ENCODE assay signal across 12 mouse cellular contexts in genomic region chr11:16403627-16404026, GRCm38 (mm10).
DNase-seq lines count a peak whose midpoint lies in the region; ATAC-seq lines count a peak whose summit lies in the region.
"Had no signal": no experiment of that assay in that cellular context is flagged by ENCODE, and none has a peak within 500 bp of the region (broad histone marks: within the 10 kb centered on the region; RNA-seq: fewer than 3 reads in every experiment).

No protein-coding gene starts in this region.

- 43% methylated on average over 2 of the region's 2 CpGs for WGBS in kidney, embryonic 15.5 days

- no peak overlapping the region for H3K4me3 ChIP-seq in kidney, embryonic 15.5 days (replicated peaks)
- H3K4me3 ChIP-seq: embryonic facial prominence, embryonic 15.5 days; heart, embryonic 15.5 days had no signal

- no peaks in the 10 kb centered on the region for H3K27me3 ChIP-seq in kidney, embryonic 15.5 days
- H3K27me3 ChIP-seq: embryonic facial prominence, embryonic 15.5 days; heart, embryonic 15.5 days had no signal

- H3K27ac ChIP-seq in kidney, embryonic 15.5 days: no peak overlapping the region
- H3K27ac ChIP-seq: embryonic facial prominence, embryonic 15.5 days; heart, embryonic 15.5 days had no signal

- H3K4me1 ChIP-seq in kidney, embryonic 15.5 days: no peaks in the 10 kb centered on the region
- H3K4me1 ChIP-seq: embryonic facial prominence, embryonic 15.5 days; heart, embryonic 15.5 days had no signal

- no peaks in the 10 kb centered on the region for H3K36me3 ChIP-seq in kidney, embryonic 15.5 days
- H3K36me3 ChIP-seq: embryonic facial prominence, embryonic 15.5 days; heart, embryonic 15.5 days had no signal

- ATAC-seq in kidney, embryonic 15.5 days (replicated peaks; ENCODE audit: low FRiP score): no peak

- no peak overlapping the region for H3K4me2 ChIP-seq in kidney, embryonic 15.5 days
- H3K4me2 ChIP-seq: embryonic facial prominence, embryonic 15.5 days; heart, embryonic 15.5 days had no signal

- H3K9ac ChIP-seq in kidney, embryonic 15.5 days: no peak overlapping the region
- H3K9ac ChIP-seq: embryonic facial prominence, embryonic 15.5 days; heart, embryonic 15.5 days had no signal

- DNase-seq in adrenal gland, adult 2 months: peak; percentile 6
- no peak for DNase-seq in adrenal gland, adult 8-10 months
- DNase-seq in kidney, adult 9 months: peak; percentile 26
- peak; percentile 5 to 17 for DNase-seq in adrenal gland, postnatal 36 days
- peak; percentile 8 to 24 for DNase-seq in layer of hippocampus, postnatal 36 days
- no peak for DNase-seq in ovary, postnatal 14 days (ENCODE audit: low spot score)
- DNase-seq in gastrocnemius, postnatal 10 days: no peak
- DNase-seq: lung, postnatal 14 days; thymus, adult 2 months had no signal

- H3K9me3 ChIP-seq in kidney, embryonic 15.5 days (replicated peaks): no peaks in the 10 kb centered on the region
- H3K9me3 ChIP-seq: embryonic facial prominence, embryonic 15.5 days; heart, embryonic 15.5 days had no signal

Comparison
In these comparisons a context has a peak if more than half of its experiments do, and no peak if none do; other contexts are left out.
1. DNase-seq: peak in adrenal gland, adult 2 months (single experiment), kidney, adult 9 months (single experiment), adrenal gland, postnatal 36 days (2 of 2) and layer of hippocampus, postnatal 36 days (2 of 2); none in adrenal gland, adult 8-10 months (single experiment), ovary, postnatal 14 days (single experiment) and gastrocnemius, postnatal 10 days (single experiment).